Mouse (Mus musculus): ENCODE measurements around the gene Kif26b.

Gene Kif26b

DNA sequence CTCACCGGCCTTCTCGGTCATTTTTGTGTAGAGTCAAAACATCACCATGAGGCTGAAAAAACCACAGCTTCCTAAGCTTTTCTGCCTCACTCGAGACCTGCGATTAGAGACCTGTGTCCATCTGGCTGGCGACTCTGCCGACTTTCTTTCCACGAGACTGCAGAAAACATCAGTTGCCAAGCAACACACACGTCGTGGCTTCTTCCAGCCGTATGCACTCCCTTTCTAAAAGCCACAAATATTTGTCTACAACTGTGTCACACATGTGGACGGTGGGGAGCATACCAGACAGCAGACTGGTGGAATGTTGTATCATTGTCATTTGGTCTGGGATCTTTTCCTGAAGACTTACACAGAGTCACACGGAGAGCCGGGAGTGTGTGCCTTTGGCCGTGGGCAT, 382.0 kb downstream of the Kif26b start:
- DNase-seq (ENCODE audit: extremely low read depth, low read depth), result no peak

DNA sequence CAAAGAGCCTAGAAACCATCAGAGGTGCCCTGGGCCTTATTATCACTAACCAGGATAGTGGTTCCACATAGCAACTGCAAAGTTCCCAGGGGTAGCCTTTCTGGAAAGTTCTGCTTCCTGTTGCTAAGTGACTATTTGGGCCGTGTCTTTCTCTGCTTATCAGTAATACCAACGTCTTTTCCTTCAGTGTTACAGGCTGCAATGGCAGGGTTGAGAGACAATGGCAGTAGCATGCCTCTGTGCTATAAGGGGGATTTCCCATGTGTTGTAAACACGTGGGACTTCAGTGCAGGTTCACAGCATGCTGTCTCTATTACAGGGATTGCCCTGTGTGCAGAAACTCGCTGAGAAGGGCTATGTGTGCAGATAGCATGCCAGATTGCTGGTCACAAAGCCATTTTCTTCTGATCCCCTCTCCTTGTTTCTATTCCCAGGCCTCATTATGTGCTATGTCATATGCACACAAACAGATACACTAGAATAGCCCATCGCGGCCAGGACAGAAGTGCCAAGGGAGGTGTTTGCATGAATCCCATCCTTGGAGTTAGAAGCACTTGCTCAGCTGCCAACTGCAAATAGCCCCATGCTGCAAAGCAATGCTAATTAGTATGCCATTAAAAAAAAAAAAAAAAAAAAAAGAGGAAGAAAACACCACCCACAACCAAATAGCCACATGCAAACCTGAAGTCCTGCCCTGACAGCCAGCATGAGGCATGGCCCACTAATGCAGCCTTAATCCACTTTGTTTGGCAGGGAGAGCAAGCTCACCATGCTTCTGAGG, 384.2 kb downstream of the Kif26b start:
- peak; percentile 8 for DNase-seq (ENCODE audit: extremely low read depth, low read depth)

DNA sequence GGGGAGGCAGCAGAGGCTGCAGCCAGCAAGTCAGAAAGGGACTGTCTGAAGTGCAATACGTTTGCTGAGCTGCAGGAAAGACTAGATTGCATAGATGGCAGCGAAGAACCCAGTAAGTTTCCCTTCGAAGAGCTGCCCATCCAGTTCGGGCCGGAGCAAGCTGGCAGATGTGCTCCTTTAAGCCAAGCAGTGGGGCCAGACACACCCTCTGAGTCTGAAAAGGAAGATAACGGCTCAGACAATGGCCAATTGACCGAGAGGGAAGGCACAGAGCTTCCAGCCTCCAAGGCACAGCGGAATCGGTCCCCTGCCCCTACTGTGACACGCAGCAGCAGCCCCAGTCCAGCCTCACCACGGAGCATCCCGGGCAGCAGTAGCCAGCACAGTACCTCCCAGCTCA, 386.1 kb downstream of the Kif26b start:
- no peak for DNase-seq (ENCODE audit: extremely low read depth, low read depth)

DNA sequence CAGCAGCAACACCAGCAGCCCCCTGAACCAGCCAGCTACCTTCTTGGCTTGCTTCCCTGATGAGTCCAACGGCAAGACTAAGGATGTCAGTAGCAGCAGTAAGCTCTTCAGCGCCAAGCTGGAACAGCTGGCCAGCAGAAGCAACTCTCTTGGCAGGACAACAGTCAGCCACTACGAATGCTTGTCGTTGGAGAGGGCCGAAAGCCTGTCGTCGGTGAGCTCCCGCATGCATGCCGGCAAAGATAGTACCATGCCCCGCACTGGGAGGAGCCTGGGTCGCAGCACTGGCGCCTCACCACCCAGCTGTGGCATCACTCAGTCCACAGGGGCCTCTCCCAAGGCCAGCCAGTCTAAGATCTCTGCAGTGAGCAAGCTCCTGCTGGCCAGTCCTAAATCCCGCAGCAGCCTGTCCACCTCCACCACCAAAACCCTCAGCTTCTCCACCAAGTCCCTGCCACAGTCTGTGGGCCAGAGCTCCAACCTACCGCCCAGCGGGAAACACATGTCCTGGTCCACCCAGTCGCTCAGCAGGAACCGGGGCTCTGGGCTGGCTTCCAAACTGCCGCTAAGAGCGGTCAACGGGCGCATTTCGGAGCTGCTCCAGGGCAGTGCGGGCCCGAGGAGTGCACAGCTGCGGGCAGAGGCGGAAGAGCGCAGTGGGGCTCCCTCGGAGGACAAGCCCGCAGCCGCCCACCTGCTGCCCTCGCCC, 388.4 kb downstream of the Kif26b start:
- no peak for DNase-seq (ENCODE audit: extremely low read depth, low read depth)

DNA sequence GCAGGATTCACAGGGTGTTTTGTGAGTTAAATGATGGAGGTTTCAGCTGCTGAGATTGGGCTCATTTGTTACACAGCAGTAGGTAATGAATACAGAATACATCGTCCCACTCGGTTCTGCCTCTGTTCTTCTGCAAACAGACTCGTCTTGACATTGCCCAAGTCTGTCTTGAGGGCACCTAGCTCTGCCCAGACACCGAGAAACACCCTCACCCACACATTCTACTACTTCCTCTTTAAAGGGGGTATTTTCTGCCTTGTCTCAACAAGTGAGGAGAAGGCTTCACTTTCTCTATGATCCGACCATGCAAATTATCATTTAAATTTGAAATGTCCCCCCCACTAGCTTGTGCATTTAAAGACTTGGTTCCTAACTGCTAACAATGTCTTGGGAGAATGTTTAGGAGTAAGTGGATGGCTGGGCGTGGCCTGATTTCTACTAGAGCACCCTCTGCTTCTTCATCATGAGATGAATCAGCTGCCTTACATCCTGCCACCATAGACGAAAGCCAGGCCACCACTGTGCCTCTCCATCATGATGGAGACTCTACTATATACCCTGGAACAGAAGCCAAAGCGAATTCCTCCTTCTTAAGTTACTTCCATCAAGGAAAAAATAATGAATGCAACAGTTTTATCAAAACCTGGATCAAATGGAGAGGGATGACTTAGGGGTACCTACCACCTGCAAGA, 395.7 kb downstream of the Kif26b start:
- DNase-seq (ENCODE audit: extremely low read depth, low read depth), result no peak

DNA sequence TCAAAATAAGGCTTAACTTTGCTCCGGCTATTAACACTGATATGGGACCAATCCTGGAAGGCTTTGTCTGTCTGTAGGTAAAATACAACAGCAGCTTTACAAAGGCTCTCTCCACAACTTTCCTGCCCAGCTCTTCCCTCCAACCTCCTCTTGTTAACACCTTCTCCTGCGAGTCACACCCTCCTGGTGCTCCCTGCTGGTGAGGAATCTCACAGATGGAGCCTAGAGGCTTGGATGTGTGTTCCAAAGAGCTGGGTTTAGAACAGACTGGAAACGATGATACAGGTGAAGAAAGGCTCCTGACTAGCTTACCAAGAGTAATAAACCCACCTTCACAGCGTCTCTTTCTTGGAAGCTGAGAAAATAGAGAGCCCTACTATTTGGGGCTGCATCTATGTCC, 400.6 kb downstream of the Kif26b start:
- DNase-seq (ENCODE audit: extremely low read depth, low read depth), result no peak

DNA sequence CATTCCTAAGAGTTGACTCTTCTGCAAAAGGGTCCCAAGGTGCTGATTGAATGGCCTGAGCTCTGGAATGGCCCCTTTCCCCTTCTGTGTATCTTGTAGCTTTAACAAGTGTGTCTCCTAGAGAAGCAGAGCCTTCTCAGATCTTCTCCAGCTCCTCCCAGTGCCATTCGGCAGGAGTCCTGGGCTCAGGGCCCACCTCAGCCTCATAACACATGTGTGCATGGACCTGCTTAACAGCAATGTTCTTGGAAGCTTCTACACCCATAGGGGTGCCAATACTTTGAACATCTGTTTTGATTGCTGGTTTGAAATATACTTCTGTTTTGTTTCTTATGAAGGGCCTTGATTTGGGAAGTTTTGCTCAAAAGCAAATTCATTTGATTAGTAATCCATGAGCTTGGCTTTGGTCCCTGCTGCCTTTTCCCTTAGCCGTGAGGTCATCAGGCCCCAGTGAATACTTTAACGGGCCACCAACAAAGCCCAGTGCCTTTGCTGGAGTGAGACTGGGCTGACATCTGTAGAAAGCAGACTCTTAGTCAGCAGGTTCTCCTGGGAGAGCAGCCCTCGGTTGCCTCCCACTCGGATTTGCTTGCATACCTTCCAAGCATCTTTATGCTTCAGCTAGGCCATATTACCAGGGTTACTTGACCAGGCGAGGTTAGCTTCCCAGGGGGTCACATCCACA, 405.2 kb downstream of the Kif26b start:
- DNase-seq (ENCODE audit: extremely low read depth, low read depth), result no peak

DNA sequence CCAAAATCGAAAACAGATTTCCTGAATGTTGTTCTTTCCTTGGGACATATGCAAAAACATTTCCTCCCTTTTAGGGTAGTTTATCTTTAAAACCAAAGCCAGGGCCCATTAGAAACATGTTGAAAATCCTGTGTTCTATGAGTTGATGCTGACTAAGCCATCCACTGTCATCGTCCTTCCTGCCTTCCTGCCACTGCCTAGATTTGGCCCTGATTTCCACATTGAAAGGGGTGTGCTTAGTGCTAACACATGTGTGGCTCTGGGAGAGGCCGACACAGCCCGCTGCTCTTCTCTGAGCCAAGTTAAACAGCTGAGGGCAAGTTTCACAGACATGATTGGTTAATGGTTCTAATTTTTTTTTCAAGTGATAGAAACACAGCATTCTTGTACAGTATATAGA, 407.5 kb downstream of the Kif26b start:
- no peak for DNase-seq (ENCODE audit: extremely low read depth, low read depth)

DNA sequence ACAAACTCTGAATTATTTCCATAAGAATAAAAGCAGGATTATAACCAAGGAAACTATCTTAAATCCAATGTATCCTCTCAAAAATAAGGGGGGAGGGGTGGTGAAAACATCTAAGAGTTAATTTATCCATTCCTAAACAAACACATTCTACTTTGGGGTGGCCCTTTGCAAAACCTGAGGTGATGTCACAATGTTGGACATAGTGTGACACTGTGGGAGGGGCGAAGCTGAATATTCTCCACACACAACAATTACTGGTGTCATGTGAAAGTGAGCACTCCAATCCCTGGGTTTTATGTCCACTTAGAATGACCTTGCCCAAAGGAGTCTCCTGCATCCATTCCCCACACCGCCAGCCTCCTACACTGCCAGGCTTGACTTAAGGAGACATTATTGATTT, 408.1 kb downstream of the Kif26b start:
- DNase-seq (ENCODE audit: extremely low read depth, low read depth), result no peak

DNA sequence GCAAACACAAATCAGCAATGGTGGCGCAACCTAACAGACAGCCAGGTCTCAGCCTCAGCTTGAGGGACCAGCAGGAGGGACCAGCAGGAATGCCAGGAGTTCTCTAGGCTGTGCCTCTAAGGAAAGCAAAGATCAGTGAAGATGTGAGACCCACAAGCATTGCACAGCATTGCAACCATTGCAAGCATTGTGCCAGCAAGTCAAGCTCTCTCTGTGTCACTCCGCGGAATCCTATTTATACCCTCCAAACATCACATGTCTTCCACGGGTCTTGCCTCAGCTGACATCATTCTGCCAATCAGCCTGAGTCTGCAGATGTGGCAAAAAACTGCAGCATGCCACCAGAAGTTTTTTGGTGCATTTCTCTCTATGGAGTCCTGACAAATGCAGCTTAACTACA, 411.4 kb downstream of the Kif26b start:
- no peak for DNase-seq (ENCODE audit: extremely low read depth, low read depth)

DNA sequence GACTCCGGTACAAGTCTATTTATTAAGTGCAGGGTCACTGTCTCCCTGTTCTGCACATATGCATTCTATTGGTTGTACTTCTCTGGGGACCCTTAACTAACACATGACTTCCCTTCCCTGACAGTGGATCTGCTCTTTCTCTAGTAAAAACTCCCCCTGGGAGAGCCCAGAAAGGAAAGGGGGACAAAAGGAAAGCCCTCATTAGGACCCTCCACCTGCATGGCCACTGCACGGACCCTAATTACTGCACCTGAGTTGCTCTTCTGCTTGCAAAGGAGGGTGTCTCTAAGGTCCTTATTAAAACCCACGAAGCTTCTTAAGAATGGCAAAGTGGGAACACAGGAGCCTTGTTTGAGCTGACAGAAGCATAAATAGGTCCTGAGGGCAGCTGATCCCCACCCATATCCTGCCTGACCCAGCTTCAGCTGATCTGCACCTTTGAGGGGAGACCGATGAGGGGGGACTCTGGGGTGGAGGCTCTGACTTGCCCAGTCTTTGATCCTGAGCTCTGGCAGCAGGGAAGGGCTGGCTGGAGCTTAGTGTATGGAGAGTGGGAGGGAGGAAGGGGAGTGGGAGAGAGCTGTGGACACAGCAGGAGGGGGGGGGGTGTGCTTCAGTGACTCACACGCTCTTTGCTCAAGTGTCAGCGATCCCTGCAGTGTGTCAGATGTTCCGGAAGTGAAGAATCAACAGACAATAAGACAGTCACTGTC, 413.5 kb downstream of the Kif26b start:
- no peak for DNase-seq (ENCODE audit: extremely low read depth, low read depth)

DNA sequence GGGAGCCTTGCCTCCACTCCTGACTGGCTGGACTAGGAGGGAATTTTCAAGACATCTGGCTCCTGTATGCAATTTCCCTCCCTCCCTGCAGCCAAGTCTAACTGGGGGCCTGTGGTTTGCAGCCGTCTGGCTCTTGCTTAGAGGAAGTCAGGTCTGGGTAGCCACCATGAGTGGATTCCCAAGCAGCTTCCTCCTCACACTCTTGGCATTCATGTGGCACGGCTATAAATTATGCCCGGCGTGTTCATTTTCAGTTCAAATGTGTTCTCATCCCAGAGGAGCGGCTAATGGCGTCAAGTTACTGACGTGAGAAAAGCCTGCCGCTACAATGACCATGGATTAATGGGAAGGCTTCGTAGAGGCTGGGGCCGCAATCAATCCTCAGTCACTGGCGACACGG, 424.0 kb downstream of the Kif26b start:
- DNase-seq (ENCODE audit: extremely low read depth, low read depth), result no peak

DNA sequence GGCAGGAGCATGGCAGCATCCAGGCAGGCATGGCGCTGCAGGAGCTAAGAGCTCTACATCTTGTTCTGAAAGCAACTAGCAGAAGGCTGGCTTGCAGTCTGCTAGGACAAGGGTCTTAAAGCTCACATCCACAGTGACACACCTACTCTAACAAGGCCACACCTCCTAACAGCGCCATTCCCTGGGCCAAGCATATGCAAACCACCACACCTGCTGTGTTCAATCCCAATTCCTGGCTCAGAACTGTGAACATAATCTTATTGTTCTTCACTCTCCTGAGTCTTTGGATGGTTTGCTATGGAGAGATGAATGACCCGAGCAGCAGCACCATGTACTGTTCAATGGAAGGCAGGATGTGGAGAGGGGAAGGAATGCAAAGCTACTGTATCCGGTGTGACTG, 429.7 kb downstream of the Kif26b start:
- no peak for DNase-seq (ENCODE audit: extremely low read depth, low read depth)

DNA sequence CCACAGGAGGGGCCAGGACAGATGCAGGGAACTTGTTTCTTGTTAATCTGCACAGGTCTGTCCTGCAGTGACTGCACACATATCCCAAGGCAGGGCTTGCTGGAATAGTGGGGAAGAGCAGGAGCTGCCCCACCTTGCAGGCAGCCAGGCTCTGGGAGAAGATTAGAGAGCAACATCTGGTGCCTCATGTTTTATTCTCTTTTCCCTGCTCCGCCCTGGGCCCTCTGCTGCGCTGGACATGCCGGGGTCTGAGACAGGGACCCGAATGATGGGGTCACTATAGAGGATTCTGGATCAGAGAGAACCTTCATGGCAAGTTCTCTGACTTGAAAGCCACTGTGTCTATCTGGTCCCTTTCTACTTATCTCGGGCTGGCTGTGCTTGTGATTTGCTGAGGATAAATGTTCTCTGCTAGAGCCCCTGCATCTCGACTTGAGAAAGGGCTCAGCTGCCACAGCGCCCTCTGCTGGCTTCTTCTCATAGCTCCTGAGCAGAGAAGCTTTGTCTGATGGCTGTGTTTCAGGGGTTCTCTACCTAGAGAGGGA, 431.2 kb downstream of the Kif26b start:
- peak; percentile 17 for DNase-seq (ENCODE audit: extremely low read depth, low read depth)

DNA sequence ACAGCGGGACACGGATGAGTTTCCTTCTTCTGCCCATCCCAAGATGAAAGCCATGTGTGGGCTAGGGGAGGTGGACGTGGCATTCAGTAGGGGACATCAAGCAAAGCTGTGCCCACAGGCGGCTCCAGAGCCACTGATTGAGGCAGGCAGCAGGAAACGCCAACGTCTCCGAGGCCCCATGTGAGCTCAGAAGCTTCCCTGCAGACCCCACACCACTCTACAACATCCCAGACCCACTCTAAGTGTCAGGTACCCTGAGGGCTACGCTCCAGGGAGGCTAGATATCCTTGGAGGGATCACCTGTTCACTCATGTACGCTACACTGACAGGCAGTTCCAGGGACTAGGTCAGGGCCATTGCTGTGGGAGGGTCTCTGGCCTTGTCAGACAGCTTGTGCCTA, 432.7 kb downstream of the Kif26b start:
- DNase-seq (ENCODE audit: extremely low read depth, low read depth), result no peak

DNA sequence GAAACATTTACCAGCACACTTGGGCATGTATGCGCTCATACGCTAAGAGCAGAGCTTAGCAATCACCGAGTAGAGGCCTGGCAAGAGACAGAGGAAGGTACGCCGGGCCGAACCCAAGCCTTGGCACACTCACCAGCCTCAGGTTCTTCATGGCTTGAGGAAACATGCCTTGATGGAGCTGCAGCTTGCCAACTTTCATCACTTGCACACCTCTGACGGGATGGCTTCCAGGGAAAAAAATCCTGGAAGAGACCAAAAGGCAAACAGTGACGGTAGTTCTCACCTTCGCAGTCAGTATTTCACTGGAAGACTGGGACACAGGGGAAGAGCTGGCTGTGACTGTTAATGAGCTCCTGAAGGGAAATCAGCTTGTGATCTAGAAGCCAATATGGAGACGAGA, 443.1 kb downstream of the Kif26b start:
- DNase-seq (ENCODE audit: extremely low read depth, low read depth), result no peak

DNA sequence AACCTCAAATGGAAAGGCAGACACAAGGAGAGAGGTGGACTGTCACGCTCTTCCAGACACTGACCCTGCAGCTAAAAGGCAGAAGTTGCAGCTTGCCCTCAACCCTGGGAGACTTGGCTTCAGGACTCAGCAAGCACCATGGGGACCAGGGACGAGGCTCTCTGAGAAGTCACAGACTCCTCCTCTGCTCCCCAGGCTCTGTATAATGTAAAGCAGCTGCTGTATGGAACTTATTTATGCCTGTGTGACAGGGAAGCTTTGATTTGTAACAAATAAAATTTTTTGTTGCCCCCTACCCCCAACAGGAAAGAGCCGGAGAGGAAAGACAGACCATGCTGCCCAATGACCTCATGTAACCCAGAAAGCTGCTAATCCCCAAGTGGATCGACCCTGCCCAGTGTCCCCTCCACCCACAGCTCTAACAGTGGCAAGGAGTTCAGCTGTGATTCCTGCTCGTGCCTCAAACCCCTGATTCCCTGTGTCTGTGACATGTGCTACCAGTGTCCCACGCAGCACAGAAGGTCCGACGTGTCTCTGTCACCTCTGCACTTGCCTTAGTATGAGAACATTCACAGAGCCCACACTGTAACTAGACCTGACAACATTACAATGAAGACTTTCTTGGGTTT, 449.8 kb downstream of the Kif26b start:
- DNase-seq (ENCODE audit: extremely low read depth, low read depth), result no peak

DNA sequence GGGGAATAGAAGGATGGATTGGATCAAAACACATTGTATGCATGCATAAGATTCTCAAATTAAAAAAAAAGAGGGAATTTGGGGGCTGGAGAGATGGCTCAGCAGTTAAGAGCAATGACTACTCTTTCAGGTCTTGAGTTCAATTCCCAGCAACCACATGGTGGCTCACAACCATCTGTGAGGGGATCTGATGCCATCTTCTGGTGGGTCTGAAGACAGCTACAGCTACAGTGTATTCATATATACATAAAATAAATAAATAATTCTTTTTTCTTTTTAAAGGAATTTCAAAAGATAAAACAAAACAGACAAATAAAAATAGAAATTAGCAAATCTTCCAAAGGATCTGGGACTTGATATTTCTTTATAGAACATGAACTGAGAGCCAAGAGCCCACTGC, 451.3 kb downstream of the Kif26b start:
- no peak for DNase-seq (ENCODE audit: extremely low read depth, low read depth)

DNA sequence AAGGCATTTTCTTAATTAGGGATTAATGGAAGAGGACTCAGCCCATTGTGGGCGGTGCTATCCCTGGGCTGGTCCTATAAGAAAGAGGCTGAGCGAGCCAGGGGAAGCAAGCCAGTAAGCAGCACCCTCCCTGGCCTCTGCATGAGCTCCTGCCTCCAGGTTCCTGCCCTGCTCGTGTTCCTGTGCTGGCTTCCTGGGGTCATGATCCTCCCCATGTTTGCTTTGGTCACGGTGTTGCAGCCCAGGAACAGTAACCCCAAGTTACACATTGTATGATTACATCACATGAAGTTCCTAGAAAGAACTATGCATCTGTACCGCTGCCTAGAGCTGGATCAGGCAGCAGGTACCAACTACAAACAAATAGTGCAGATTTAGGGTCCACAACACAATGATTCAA, 452.7 kb downstream of the Kif26b start:
- no peak for DNase-seq (ENCODE audit: extremely low read depth, low read depth)

DNA sequence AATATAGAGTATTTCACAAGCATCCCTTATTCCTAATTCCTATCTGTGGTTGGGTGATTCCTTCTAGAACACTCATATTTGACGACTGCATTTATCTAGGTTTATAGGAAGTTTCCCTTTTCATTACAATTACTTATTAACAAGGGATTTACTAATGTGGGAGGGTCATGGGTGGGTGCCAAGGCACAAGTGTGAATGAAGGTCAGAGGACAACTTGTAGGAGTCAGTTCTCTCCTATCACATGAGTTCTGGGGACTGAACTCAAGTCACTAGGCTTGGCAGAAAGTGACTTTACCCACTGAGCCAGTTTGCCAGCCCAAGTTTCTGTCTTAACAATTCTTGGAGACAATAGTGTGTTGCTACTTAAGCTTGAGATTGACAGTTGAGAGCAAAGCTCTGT, 459.3 kb downstream of the Kif26b start:
- no peak for DNase-seq (ENCODE audit: extremely low read depth, low read depth)
